Comparison of ENCODE assay signal across 14 mouse cellular contexts in genomic region chr4:62590878-62591277, GRCm38 (mm10). TPM values are rescaled to one million over a fixed set of nuclear protein-coding genes. Genes with fewer than 3 reads are reported as not detected.
DNase-seq lines count a peak whose midpoint lies in the region; ATAC-seq lines count a peak whose summit lies in the region.
"Had no signal": no experiment of that assay in that cellular context is flagged by ENCODE, and none has a peak within 500 bp of the region (broad histone marks: within the 10 kb centered on the region; RNA-seq: fewer than 3 reads in every experiment).

No protein-coding gene starts in this region.

- 84% methylated on average over 1 of the region's 1 CpGs for WGBS in kidney, embryonic 15.5 days
- WGBS in intestine, embryonic 16.5 days = 83% methylated on average over 1 of the region's 1 CpGs

- DNase-seq in heart, adult 11 months = peak; percentile 60
- no peak for DNase-seq in heart, postnatal 36 days
- no peak for DNase-seq in kidney, postnatal 14 days
- no peak for DNase-seq in frontal cortex, postnatal 14 days (ENCODE audit: low spot score in 2 of 2)
- DNase-seq in gastrocnemius, postnatal 36 days = no peak
- DNase-seq: adrenal gland, adult 8-10 months; B cell, adult 2 months; layer of hippocampus, adult 9-11 months; lung, adult 2 months had no signal

- no peak for ATAC-seq in kidney, embryonic 15.5 days (replicated peaks; ENCODE audit: low FRiP score)
- ATAC-seq in common myeloid progenitor, adult 5-6 weeks (replicated peaks; ENCODE audit: low read depth, poor library complexity, severe bottlenecking) = peak; percentile 54; the same call in 1 of the 2 replicates
- peak; percentile 71 for ATAC-seq in intestine, embryonic 16.5 days
- ATAC-seq: midbrain, embryonic 16.5 days had no signal

- H3K4me1 ChIP-seq in kidney, embryonic 15.5 days = peaks cover 11% of the 10 kb centered on the region
- peaks cover 8% of the 10 kb centered on the region; the same call in 1 of the 2 replicates for H3K4me1 ChIP-seq in intestine, embryonic 16.5 days (ENCODE audit: control insufficient read depth, insufficient read depth, low read length)

- H3K27me3 ChIP-seq in kidney, embryonic 15.5 days = no peaks in the 10 kb centered on the region
- H3K27me3 ChIP-seq in intestine, embryonic 16.5 days (replicated peaks; ENCODE audit: control insufficient read depth, insufficient read depth, low read length) = no peaks in the 10 kb centered on the region
- H3K27me3 ChIP-seq: hindbrain, embryonic 15.5 days had no signal

- H3K36me3 ChIP-seq in kidney, embryonic 15.5 days = no peaks in the 10 kb centered on the region
- no peaks in the 10 kb centered on the region for H3K36me3 ChIP-seq in intestine, embryonic 16.5 days (ENCODE audit: control insufficient read depth, insufficient read depth, low read length)
- H3K36me3 ChIP-seq: hindbrain, embryonic 15.5 days had no signal

- intact Hi-C loops in heart, postnatal 36 days (cut with DNase I) = no loop called here
- intact Hi-C loops in gastrocnemius, postnatal 36 days (cut with DNase I) = no loop called here

- H3K4me3 ChIP-seq in kidney, embryonic 15.5 days (replicated peaks) = no peak overlapping the region
- no peak overlapping the region for H3K4me3 ChIP-seq in intestine, embryonic 16.5 days (ENCODE audit: low read length)
- H3K4me3 ChIP-seq: hindbrain, embryonic 15.5 days had no signal

- H3K9me3 ChIP-seq in kidney, embryonic 15.5 days (replicated peaks) = no peaks in the 10 kb centered on the region
- H3K9me3 ChIP-seq in intestine, embryonic 16.5 days (ENCODE audit: control insufficient read depth, low read length) = no peaks in the 10 kb centered on the region
- H3K9me3 ChIP-seq: hindbrain, embryonic 15.5 days had no signal

- H3K9ac ChIP-seq in kidney, embryonic 15.5 days = no peak overlapping the region
- H3K9ac ChIP-seq in intestine, embryonic 16.5 days (ENCODE audit: low read depth, low read length) = no peak overlapping the region
- H3K9ac ChIP-seq: hindbrain, embryonic 15.5 days had no signal

- H3K27ac ChIP-seq in kidney, embryonic 15.5 days = 0 out of 2 replicates have a peak overlapping the region, but pooled peaks have one; percentile 48
- H3K27ac ChIP-seq in intestine, embryonic 16.5 days (ENCODE audit: low read length) = peak overlapping the region; percentile 32
- H3K27ac ChIP-seq: hindbrain, embryonic 15.5 days had no signal

- 0 out of 2 replicates have a peak overlapping the region, but pooled peaks have one; percentile 16 for H3K4me2 ChIP-seq in kidney, embryonic 15.5 days
- no peak overlapping the region for H3K4me2 ChIP-seq in intestine, embryonic 16.5 days (ENCODE audit: low read depth, low read length)

RNA-seq across cellular contexts. Expression of gene Rgs3, which starts 31.2 kb away (rescaled TPM):
- 10 to 100 TPM; 26.8 to 37.1 TPM for total RNA-seq in heart, postnatal 36 days (2021)
- polyA plus RNA-seq in kidney, embryonic 15.5 days (2015; fragmentation: Nextera tagmentation; extraction: Ambion mirVana) = 53.7 and 56.9 TPM in 2 replicates
- total RNA-seq in common myeloid progenitor, adult 5-6 weeks (2017) = 6.2 and 8.2 TPM in 2 replicates
- polyA plus RNA-seq in intestine, embryonic 16.5 days (2015; fragmentation: Nextera tagmentation; extraction: Ambion mirVana) = 46.0 and 47.6 TPM in 2 replicates
- 1 to 10 TPM; 7.5 to 9.5 TPM for total RNA-seq in gastrocnemius, postnatal 36 days (2021)
